Mouse (Mus musculus) hindbrain, embryonic 16.5 days (tissue): ENCODE results near the gene Gen1. TPM values are rescaled to one million over a fixed set of nuclear protein-coding genes. Genes with fewer than 3 reads are reported as not detected.

Source experiments
- ATAC-seq: fragments of 200-750 bp; cut with Nextera tagmentation; 2 replicates; pipeline ENCODE4 v1.8.0; 2017; ENCODE audit warnings: moderate TSS enrichment, moderate library complexity
- H3K27ac ChIP-seq: fragments of 300-500 bp; sonication (generic); 2 replicates; pipeline ENCODE4 v1.5.1; 2014; ENCODE audit warnings: low read depth, mild to moderate bottlenecking, control low read depth, low read length, moderate library complexity
- H3K27me3 ChIP-seq: fragments of 300-500 bp; sonication (generic); replicated peaks from 2 replicates; pipeline ENCODE4 v1.6.1; 2014; ENCODE audit warnings: low read length; ENCODE audit not compliant: control insufficient read depth, insufficient read depth
- H3K36me3 ChIP-seq: fragments of 300-500 bp; sonication (generic); 2 replicates; pipeline ENCODE4 v1.6.1; 2014; ENCODE audit warnings: mild to moderate bottlenecking, low read length, moderate library complexity, mixed read lengths; ENCODE audit not compliant: control insufficient read depth, insufficient read depth
- H3K4me1 ChIP-seq: fragments of 300-500 bp; sonication (generic); 2 replicates; pipeline ENCODE4 v1.6.1; 2014; ENCODE audit warnings: low read depth, low read length; ENCODE audit not compliant: control insufficient read depth, insufficient read depth
- H3K4me2 ChIP-seq: fragments of 300-500 bp; sonication (generic); 2 replicates; pipeline ENCODE4 v1.6.1; 2014; ENCODE audit warnings: mild to moderate bottlenecking, low read length, control low read depth, moderate library complexity
- H3K4me3 ChIP-seq: fragments of 300-500 bp; sonication (generic); 2 replicates; pipeline ENCODE4 v1.5.1; 2014; ENCODE audit warnings: mild to moderate bottlenecking, low read length, control low read depth, moderate library complexity
- H3K9ac ChIP-seq: fragments of 300-500 bp; sonication (generic); 2 replicates; pipeline ENCODE4 v1.6.1; 2014; ENCODE audit warnings: low read depth, mild to moderate bottlenecking, control low read depth, low read length, moderate library complexity
- H3K9me3 ChIP-seq: fragments of 300-500 bp; sonication (generic); 2 replicates; pipeline ENCODE4 v1.6.1; 2014; ENCODE audit warnings: mild to moderate bottlenecking, low read length, moderate library complexity; ENCODE audit not compliant: control insufficient read depth
- WGBS: fragments of 180-500 bp; shearing (Covaris S2); extraction: QIAGEN DNeasy Blood & Tissue Kit; methylation state at CpG from one replicate; pipeline ENCODE4 v1.1.7; 2014; 5-methylcytosine and 5-hydroxymethylcytosine counted together
- polyA plus RNA-seq: library from polyadenylated mRNA; unstranded; fragments of >200 nt; fragmentation: Nextera tagmentation; extraction: Ambion mirVana; gene quantifications from 2 replicates; pipeline ENCODE4 v1.2.1, GENCODE M21; 2015

The Gen1 gene
- polyA plus RNA-seq, 1 experiment from 2014 or later = 2.1 TPM

DNA sequence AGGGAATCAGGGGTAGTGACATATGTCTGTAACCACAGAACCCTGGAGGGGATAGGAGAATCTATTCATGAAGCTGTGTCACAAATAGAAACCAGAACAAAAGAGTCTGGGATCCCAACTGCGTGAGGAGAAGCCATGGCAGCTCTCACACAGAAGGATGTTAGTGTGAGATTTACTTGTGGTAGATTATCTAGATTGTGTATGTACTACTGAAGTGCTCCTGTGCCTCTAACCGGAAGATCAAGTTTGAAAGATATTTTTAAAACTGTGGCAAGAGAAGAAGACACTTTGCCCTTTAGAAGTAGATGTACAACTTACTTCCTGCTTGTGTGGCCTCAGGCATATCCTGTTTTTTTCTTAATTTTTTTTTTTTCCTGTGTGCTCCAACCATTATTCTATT lies 35.3 kb downstream of the Gen1 start:
- no peak overlapping the region for H3K4me2 ChIP-seq
- no peak for ATAC-seq
- H3K4me3 ChIP-seq = no peak overlapping the region
- no peak overlapping the region for H3K27ac ChIP-seq
- H3K4me1 ChIP-seq = no peaks in the 10 kb centered on the region
- WGBS = 74% methylated on average over 2 of the region's 2 CpGs
- H3K36me3 ChIP-seq = no peaks in the 10 kb centered on the region
- no peaks in the 10 kb centered on the region for H3K9me3 ChIP-seq
- H3K27me3 ChIP-seq = no peaks in the 10 kb centered on the region
- no peak overlapping the region for H3K9ac ChIP-seq

DNA sequence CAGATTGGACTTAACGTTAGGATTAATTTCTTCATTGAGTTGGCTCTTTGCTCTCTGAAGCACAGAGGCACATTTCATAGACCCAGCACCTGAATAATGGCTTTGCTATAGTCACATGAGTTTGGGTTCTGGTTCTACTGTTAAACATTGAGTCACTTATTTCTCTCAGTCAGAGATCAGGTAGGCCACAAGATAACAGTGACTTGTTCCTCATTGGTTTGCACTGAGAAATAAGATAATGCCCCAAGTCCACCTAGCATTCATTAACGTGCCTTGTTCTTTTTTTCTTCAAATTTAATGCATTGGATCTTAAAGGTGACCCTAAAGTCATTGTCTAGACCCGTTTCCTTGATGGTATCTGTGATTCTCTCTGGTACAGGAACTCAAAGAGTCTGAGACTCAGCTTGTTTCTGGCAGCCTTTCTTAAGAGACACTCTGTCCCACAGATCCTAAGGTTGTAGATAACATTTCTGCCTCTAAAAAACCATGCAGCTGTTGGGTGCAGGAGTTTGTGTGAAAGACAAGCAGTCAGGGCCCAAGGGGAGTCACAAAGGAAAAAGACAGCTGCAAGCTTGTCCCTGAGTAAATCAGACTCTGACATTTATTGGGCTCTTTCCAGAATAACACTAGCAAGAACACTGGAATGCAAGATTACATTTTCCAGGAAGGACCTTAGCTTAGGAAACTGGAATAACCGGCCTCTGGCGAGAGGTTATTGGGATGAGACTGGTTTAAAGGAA lies 38.9 kb downstream of the Gen1 start:
- Histone ChIP-seq H3K9ac (no peak overlapping the region), H3K27me3 (no peaks in the 10 kb centered on the region), H3K4me3 (no peak overlapping the region), H3K4me2 (no peak overlapping the region), H3K27ac (no peak overlapping the region), H3K36me3 (no peaks in the 10 kb centered on the region), H3K9me3 (no peaks in the 10 kb centered on the region), H3K4me1 (no peaks in the 10 kb centered on the region)
- WGBS = 79% methylated on average over 5 of the region's 5 CpGs
- no peak for ATAC-seq

DNA sequence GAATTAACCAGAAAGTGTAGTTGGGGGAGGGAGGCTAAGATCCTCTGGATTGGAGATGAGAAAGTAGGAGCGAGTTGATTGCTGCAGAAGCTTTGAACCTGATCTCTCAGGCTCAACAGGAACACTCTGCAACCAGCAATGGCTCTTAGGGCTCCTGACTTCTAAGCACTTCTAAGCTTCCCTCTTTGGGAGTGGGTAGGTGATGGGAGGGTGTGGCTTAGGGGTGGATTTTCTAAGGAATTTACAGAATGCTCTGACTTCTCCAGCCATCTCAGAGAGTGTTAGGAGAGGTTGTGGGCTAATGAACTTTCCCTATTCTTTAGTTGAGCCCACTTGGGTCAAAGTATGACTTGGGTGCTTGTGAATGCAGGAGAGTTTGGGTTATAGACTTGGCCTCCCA lies 39.5 kb downstream of the Gen1 start:
- Histone ChIP-seq H3K9ac (no peak overlapping the region), H3K27ac (no peak overlapping the region), H3K9me3 (no peaks in the 10 kb centered on the region), H3K4me2 (no peak overlapping the region), H3K27me3 (no peaks in the 10 kb centered on the region), H3K36me3 (no peaks in the 10 kb centered on the region), H3K4me3 (no peak overlapping the region), H3K4me1 (no peaks in the 10 kb centered on the region)
- WGBS = 53% methylated on average over 1 of the region's 1 CpGs
- ATAC-seq = no peak

DNA sequence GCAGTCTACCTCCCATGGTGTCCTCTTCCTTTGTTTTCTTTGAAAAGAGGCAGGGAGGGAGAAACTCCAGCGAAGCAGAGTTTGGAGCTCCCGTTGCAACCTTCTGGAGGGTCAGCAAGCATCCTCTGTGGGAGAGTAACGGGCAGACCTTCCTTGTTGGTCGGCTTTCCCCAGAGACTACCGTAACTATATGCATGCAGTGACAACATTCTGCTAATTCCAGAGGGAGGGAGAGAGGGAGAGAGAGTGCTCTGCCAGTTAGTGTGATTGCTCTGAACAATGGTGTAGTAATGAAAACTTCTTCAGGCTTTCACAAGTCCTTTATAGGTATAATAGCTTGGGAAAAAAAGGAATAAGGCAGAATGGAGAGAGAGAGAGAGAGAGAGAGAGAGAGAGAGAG lies 40.9 kb downstream of the Gen1 start:
- H3K4me3 ChIP-seq = no peak overlapping the region
- H3K9me3 ChIP-seq = no peaks in the 10 kb centered on the region
- H3K27me3 ChIP-seq = no peaks in the 10 kb centered on the region
- no peaks in the 10 kb centered on the region for H3K36me3 ChIP-seq
- no peak overlapping the region for H3K27ac ChIP-seq
- H3K4me1 ChIP-seq = no peaks in the 10 kb centered on the region
- H3K9ac ChIP-seq = no peak overlapping the region
- H3K4me2 ChIP-seq = no peak overlapping the region
- no peak for ATAC-seq
- WGBS = 4% methylated on average over 5 of the region's 5 CpGs

DNA sequence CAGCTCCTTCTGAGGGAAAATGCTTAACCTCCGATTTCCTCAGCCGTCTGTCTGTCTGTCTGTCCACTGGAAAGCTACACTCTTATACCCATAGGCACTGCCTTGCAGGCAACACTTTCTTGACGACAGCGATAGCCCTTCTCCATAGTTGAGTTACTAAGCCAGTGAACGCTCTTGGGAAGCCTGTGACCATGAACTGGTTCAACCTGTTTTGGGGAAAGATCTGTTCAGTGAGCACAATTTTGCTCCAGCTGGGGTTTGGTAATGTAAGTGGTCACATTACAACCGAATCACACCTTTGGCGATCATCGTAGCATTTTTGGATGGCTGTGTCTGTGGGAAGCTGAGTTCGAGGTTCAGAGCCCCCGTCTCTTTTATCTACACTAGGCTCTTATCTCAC lies 42.5 kb downstream of the Gen1 start:
- ATAC-seq = no peak
- no peak overlapping the region for H3K4me2 ChIP-seq
- no peak overlapping the region for H3K9ac ChIP-seq
- no peaks in the 10 kb centered on the region for H3K36me3 ChIP-seq
- no peaks in the 10 kb centered on the region for H3K4me1 ChIP-seq
- WGBS = 94% methylated on average over 10 of the region's 10 CpGs
- H3K27ac ChIP-seq = no peak overlapping the region
- no peak overlapping the region for H3K4me3 ChIP-seq
- H3K9me3 ChIP-seq = no peaks in the 10 kb centered on the region
- H3K27me3 ChIP-seq = no peaks in the 10 kb centered on the region

GRCm38 (mm10) chr12:11222566-11222965 lies 43.0 kb downstream of the Gen1 start:
- no peaks in the 10 kb centered on the region for H3K9me3 ChIP-seq
- ATAC-seq = no peak
- WGBS = 70% methylated on average over 3 of the region's 3 CpGs
- no peak overlapping the region for H3K9ac ChIP-seq
- no peaks in the 10 kb centered on the region for H3K27me3 ChIP-seq
- H3K4me1 ChIP-seq = no peaks in the 10 kb centered on the region
- no peak overlapping the region for H3K4me2 ChIP-seq
- no peak overlapping the region for H3K4me3 ChIP-seq
- H3K27ac ChIP-seq = no peak overlapping the region
- H3K36me3 ChIP-seq = no peaks in the 10 kb centered on the region

GRCm38 (mm10) chr12:11221524-11222330 lies 43.9 kb downstream of the Gen1 start:
- H3K4me2 ChIP-seq = no peak overlapping the region
- no peak overlapping the region for H3K9ac ChIP-seq
- no peaks in the 10 kb centered on the region for H3K4me1 ChIP-seq
- no peaks in the 10 kb centered on the region for H3K9me3 ChIP-seq
- H3K27ac ChIP-seq = no peak overlapping the region
- H3K36me3 ChIP-seq = no peaks in the 10 kb centered on the region
- ATAC-seq = peak; percentile 81
- H3K27me3 ChIP-seq = no peaks in the 10 kb centered on the region
- H3K4me3 ChIP-seq = no peak overlapping the region
- WGBS = 45% methylated on average over 20 of the region's 20 CpGs

GRCm38 (mm10) chr12:11217726-11218250 lies 47.8 kb downstream of the Gen1 start:
- Histone ChIP-seq H3K36me3 (no peaks in the 10 kb centered on the region), H3K4me3 (no peak overlapping the region), H3K27ac (no peak overlapping the region), H3K4me2 (no peak overlapping the region), H3K4me1 (no peaks in the 10 kb centered on the region), H3K9ac (no peak overlapping the region), H3K27me3 (no peaks in the 10 kb centered on the region), H3K9me3 (no peaks in the 10 kb centered on the region)
- no peak for ATAC-seq
- WGBS = 83% methylated on average over 7 of the region's 7 CpGs

DNA sequence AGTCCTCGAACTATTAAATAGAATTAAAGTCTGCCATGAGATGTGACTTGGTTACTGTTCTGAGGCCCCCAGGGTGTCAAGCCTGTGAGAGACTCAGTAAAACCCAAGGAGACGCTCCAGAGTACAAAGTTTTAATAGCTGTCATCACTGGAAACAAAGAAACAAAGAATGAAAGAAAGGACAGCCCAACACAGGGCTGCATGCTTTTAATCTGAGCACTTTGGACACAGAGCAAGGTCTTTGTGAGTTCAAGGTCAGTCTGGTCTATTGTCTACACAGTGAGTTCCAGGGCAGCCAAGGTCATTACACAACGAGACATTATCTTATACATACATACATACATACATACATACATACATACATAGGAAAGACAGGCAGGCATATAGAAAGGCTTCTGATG lies 49.1 kb downstream of the Gen1 start:
- no peaks in the 10 kb centered on the region for H3K4me1 ChIP-seq
- no peak overlapping the region for H3K27ac ChIP-seq
- WGBS = 61% methylated on average over 3 of the region's 3 CpGs
- no peaks in the 10 kb centered on the region for H3K36me3 ChIP-seq
- H3K9ac ChIP-seq = no peak overlapping the region
- no peaks in the 10 kb centered on the region for H3K27me3 ChIP-seq
- H3K9me3 ChIP-seq = no peaks in the 10 kb centered on the region
- ATAC-seq = no peak
- no peak overlapping the region for H3K4me2 ChIP-seq
- no peak overlapping the region for H3K4me3 ChIP-seq
